Mouse (Mus musculus) embryonic facial prominence, embryonic 11.5 days (tissue): ENCODE measurements around the gene Commd7. TPM values are rescaled to one million over a fixed set of nuclear protein-coding genes. Genes with fewer than 3 reads are reported as not detected.

Source experiments
- polyA plus RNA-seq: library from polyadenylated mRNA; unstranded; fragments of >200 nt; fragmentation: Nextera tagmentation; extraction: Ambion mirVana; gene quantifications from 2 replicates; pipeline ENCODE4 v1.2.1, GENCODE M21; 2014

The Commd7 gene
- polyA plus RNA-seq, 1 experiment from 2014 or later: 68.6 TPM

Other genes starting within 250 kb of the Commd7 start
- gene 4930404H24Rik, start 140.0 kb downstream of the Commd7 start, polyA plus RNA-seq: not detected in 2 replicates
- gene Nol4l, start 102.8 kb downstream of the Commd7 start, polyA plus RNA-seq: 17.6 and 21.0 TPM in 2 replicates
- 15.0 and 16.6 TPM in 2 replicates for gene Dnmt3b, start 16.7 kb upstream of the Commd7 start, polyA plus RNA-seq
- gene Dnmt3c, start 63.9 kb upstream of the Commd7 start, polyA plus RNA-seq: not detected in 2 replicates
- gene Mapre1, start 108.5 kb upstream of the Commd7 start, polyA plus RNA-seq: 340 and 368 TPM in 2 replicates
- gene Efcab8, start 147.2 kb upstream of the Commd7 start, polyA plus RNA-seq: not detected in 2 replicates
- not detected in 2 replicates for gene Sun5, start 238.3 kb upstream of the Commd7 start, polyA plus RNA-seq
- not detected in 2 replicates for gene Bpifb2, start 242.3 kb upstream of the Commd7 start, polyA plus RNA-seq